Mouse (Mus musculus) heart, postnatal 0 days (tissue): ENCODE measurements around the gene Stard3.

Experiments used
- CTCF ChIP-seq: IDR thresholded peaks from 2 replicates; pipeline ENCODE4 v1.5.1; 2016; ENCODE audit warnings: antibody characterized with exemption, control low read depth, low read depth
- EP300 ChIP-seq: IDR thresholded peaks from 2 replicates; pipeline ENCODE4 v1.6.1; 2016; ENCODE audit warnings: antibody characterized with exemption, low read depth

DNA sequence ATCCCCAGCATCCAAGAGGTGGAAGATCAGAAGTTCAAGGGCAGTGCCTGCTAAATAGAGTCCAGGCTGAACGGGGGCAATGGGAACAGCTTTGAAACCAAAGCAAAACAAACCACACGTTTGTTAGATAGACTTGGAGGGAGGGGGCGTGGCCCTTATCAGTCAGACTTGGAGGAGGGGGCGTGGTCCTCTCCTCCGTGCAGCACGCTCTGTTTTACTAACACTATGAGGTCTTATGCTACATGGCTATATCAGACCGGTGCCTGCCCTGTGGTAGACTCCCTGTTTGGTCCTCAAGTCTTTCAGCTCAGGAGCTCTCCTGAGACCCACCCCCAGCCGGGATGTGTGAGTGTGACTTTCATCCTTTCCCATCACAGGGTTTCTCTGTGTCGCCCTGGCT is 22.9 kb upstream of the Stard3 start:
- no peak for TF ChIP-seq CTCF
- TF ChIP-seq EP300 = no peak
